Mouse (Mus musculus) thymus, adult 2 months (tissue): ENCODE measurements at regions not wholly inside any gene's neighbourhood (a gene's known extent, or its start where the extent isn't known, plus 50 kb on each side); places are given as distances from the start of the nearest gene placed in this dataset.

ENCODE experiments used
- CTCF ChIP-seq: fragments of 200-500 bp; IDR thresholded peaks from 2 replicates; pipeline ENCODE4 v1.5.1; 2012; ENCODE audit warnings: mild to moderate bottlenecking, control low read depth, low read length, moderate library complexity, borderline replicate concordance; ENCODE audit not compliant: control insufficient read depth, poor library complexity, insufficient read depth; ENCODE audit errors: extremely low read depth
- POLR2A ChIP-seq: fragments of 200-500 bp; IDR thresholded peaks from 2 replicates; pipeline ENCODE4 v1.6.1; 2012; ENCODE audit warnings: mild to moderate bottlenecking, low read length, control low read depth, moderate library complexity; ENCODE audit not compliant: control insufficient read depth, poor library complexity, insufficient read depth; ENCODE audit errors: extremely low read depth

- no peak for TF ChIP-seq CTCF
- no peak for TF ChIP-seq POLR2A
Measured at GRCm38 (mm10) chr10:126646587-126646986, 254.6 kb downstream of the Atp23 start.
